Mouse (Mus musculus): ENCODE data around the gene Opn1sw. TPM values are rescaled to one million over a fixed set of nuclear protein-coding genes. Genes with fewer than 3 reads are reported as not detected.
"Not testable (repeated sequence)": the region's sequence is repeated elsewhere in the genome, so short reads cannot be mapped to it uniquely, and the experiment has no call there.

Gene Opn1sw
- polyA plus RNA-seq, 1 experiment = 0.10 TPM

GRCm38 (mm10) chr6:29347665-29348370, 40.5 kb downstream of the Opn1sw start, which contains the start of gene Calu:
Gene Calu, plus strand, starts transcription at chr6:29348069.
- DNase-seq (ENCODE audit: extremely low spot score in 1 of 2, low spot score in 1 of 2) = peak; percentile 98 to 100

- DNase-seq (ENCODE audit: extremely low spot score in 1 of 2, low spot score in 1 of 2) = no peak
Observed at GRCm38 (mm10) chr6:29347189-29347588, 41.1 kb downstream of the Opn1sw start.

- not testable (repeated sequence) for DNase-seq (ENCODE audit: extremely low spot score in 1 of 2, low spot score in 1 of 2)
Observed at GRCm38 (mm10) chr6:29346512-29346911, 41.8 kb downstream of the Opn1sw start.

DNA sequence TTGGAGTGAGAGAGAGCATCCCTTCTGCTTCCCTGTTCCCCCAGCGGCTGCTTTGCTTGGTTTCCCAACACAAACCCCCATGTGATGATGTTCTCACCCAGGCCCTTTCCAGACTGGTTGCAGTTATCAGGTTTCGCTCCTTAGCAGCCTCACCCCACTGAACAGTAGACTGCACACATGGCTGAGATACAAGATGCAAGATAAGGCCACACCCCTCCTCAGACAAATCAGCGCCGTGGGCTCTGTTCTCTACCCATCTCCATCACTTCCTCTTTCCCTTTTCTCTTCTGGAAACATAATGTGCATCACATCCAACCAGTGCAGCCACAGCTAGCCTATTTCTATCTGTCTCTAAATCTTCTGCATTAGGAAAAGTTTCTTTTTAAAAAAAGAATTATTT, 58.8 kb downstream of the Opn1sw start:
- no peak for DNase-seq (ENCODE audit: extremely low spot score in 1 of 2, low spot score in 1 of 2)

DNA sequence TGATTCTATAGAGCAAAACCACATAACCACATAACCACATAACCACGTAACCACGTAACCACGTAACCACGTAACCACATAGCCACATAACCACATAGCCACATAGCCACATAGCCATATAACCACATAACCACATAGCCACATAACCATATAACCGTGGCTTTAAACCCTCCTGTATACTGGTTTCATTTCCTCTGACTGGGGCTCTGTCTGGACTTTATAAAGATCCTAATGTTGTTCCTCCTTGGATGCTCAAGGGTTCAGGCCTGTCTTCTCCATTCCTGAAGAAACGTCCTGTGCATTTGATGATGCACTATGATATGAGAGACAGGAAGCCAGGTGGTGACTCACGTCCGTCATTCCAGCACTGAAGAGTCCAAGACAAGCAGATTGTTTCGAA, 61.3 kb downstream of the Opn1sw start:
- no peak for DNase-seq (ENCODE audit: extremely low spot score in 1 of 2, low spot score in 1 of 2)

Other genes starting within 250 kb of the Opn1sw start
- 57.3 and 58.3 TPM in 2 replicates for gene Rbm28, start 223.5 kb downstream of the Opn1sw start, polyA plus RNA-seq (2012; rRNA removed)
- 3.7 and 4.3 TPM in 2 replicates for gene Prrt4, start 208.9 kb downstream of the Opn1sw start, polyA plus RNA-seq (2012; rRNA removed)
- 58.2 and 64.1 TPM in 2 replicates for gene Impdh1, start 172.1 kb downstream of the Opn1sw start, polyA plus RNA-seq (2012; rRNA removed)
- 8.7 and 10.6 TPM in 2 replicates for gene Hilpda, start 116.0 kb downstream of the Opn1sw start, polyA plus RNA-seq (2012; rRNA removed)
- 1.2 and 1.8 TPM in 2 replicates for gene Fam71f2, start 108.9 kb downstream of the Opn1sw start, polyA plus RNA-seq (2012; rRNA removed)
- gene Fam71f1, start 69.3 kb downstream of the Opn1sw start, polyA plus RNA-seq (2012; rRNA removed) = 0.06 TPM in 1 of 2 replicates, not detected in the other
- gene Calu, start 40.4 kb downstream of the Opn1sw start, polyA plus RNA-seq (2012; rRNA removed) = 69.4 and 72.8 TPM in 2 replicates
- gene Ccdc136, start 7.8 kb upstream of the Opn1sw start, polyA plus RNA-seq (2012; rRNA removed) = 90.8 and 94.1 TPM in 2 replicates
- gene Flnc, start 44.8 kb upstream of the Opn1sw start, polyA plus RNA-seq (2012; rRNA removed) = 0.44 and 0.66 TPM in 2 replicates
- gene Atp6v1f, start 79.2 kb upstream of the Opn1sw start, polyA plus RNA-seq (2012; rRNA removed) = 394 and 433 TPM in 2 replicates
- gene Atp6v1fnb, start 83.0 kb upstream of the Opn1sw start, polyA plus RNA-seq (2012; rRNA removed) = 0.29 TPM in 1 of 2 replicates, not detected in the other
- 5.7 and 5.8 TPM in 2 replicates for gene Kcp, start 119.5 kb upstream of the Opn1sw start, polyA plus RNA-seq (2012; rRNA removed)
- 4.1 and 5.8 TPM in 2 replicates for gene Irf5, start 138.2 kb upstream of the Opn1sw start, polyA plus RNA-seq (2012; rRNA removed)
- gene Tnpo3, start 221.4 kb upstream of the Opn1sw start, polyA plus RNA-seq (2012; rRNA removed) = 49.3 and 57.0 TPM in 2 replicates